ENCODE assay signal across 26 mouse cellular contexts in genomic region chr15:64500783-64501182, GRCm38 (mm10).
"Had no signal": no experiment of that assay in that cellular context is flagged by ENCODE, and none has a peak within 500 bp of the region (broad histone marks: within the 10 kb centered on the region; RNA-seq: fewer than 3 reads in every experiment).

No protein-coding gene starts in this region.

- H3K36me3 ChIP-seq: embryonic facial prominence, embryonic 10.5 days; embryonic facial prominence, embryonic 12.5 days; embryonic facial prominence, embryonic 13.5 days; embryonic facial prominence, embryonic 15.5 days; forebrain, embryonic 10.5 days; forebrain, embryonic 12.5 days; forebrain, embryonic 15.5 days had no signal

- H3K27me3 ChIP-seq: embryonic facial prominence, embryonic 12.5 days; embryonic facial prominence, embryonic 13.5 days; embryonic facial prominence, embryonic 15.5 days; forebrain, embryonic 12.5 days; forebrain, embryonic 13.5 days; forebrain, embryonic 15.5 days had no signal

- H3K9ac ChIP-seq: embryonic facial prominence, embryonic 12.5 days; embryonic facial prominence, embryonic 13.5 days; embryonic facial prominence, embryonic 15.5 days; forebrain, embryonic 12.5 days; forebrain, embryonic 13.5 days; forebrain, embryonic 15.5 days; forebrain, postnatal 0 days had no signal

- DNase-seq: cerebellum, adult 9-10 months; cerebellum, adult 9-11 months; cerebellum, postnatal 10 days; cerebellum, postnatal 14 days; cerebellum, postnatal 25 days; cerebellum, postnatal 36 days; embryo, embryonic 11 days; forebrain, postnatal 0 days; gastrocnemius, adult 2 months; gastrocnemius, postnatal 10 days; gastrocnemius, postnatal 14 days; gastrocnemius, postnatal 25 days; gastrocnemius, postnatal 36 days; heart, adult 18-20 months; heart, adult 2 months had no signal

- H3K9me3 ChIP-seq: embryonic facial prominence, embryonic 10.5 days; embryonic facial prominence, embryonic 12.5 days; embryonic facial prominence, embryonic 13.5 days; embryonic facial prominence, embryonic 15.5 days; forebrain, embryonic 10.5 days; forebrain, embryonic 12.5 days; forebrain, embryonic 13.5 days; forebrain, embryonic 15.5 days had no signal

- H3K4me2 ChIP-seq: embryonic facial prominence, embryonic 12.5 days; embryonic facial prominence, embryonic 13.5 days; embryonic facial prominence, embryonic 15.5 days; forebrain, embryonic 12.5 days; forebrain, embryonic 13.5 days; forebrain, embryonic 15.5 days had no signal

- H3K4me1 ChIP-seq: embryonic facial prominence, embryonic 10.5 days; embryonic facial prominence, embryonic 12.5 days; embryonic facial prominence, embryonic 13.5 days; embryonic facial prominence, embryonic 15.5 days; forebrain, embryonic 10.5 days; forebrain, embryonic 12.5 days; forebrain, embryonic 13.5 days; forebrain, embryonic 15.5 days had no signal

- ATAC-seq: forebrain, embryonic 13.5 days; forebrain, embryonic 14.5 days; forebrain, embryonic 15.5 days; forebrain, embryonic 16.5 days; forebrain, postnatal 0 days had no signal

- H3K4me3 ChIP-seq: embryonic facial prominence, embryonic 10.5 days; embryonic facial prominence, embryonic 12.5 days; embryonic facial prominence, embryonic 13.5 days; embryonic facial prominence, embryonic 15.5 days; erythroblast, embryonic 14.5 days; forebrain, embryonic 10.5 days; forebrain, embryonic 12.5 days; forebrain, embryonic 13.5 days; forebrain, embryonic 15.5 days; gastrocnemius, adult 2 months; heart, adult 2 months had no signal

- H3K27ac ChIP-seq: embryonic facial prominence, embryonic 10.5 days; embryonic facial prominence, embryonic 12.5 days; embryonic facial prominence, embryonic 13.5 days; embryonic facial prominence, embryonic 15.5 days; forebrain, embryonic 10.5 days; forebrain, embryonic 12.5 days; forebrain, embryonic 13.5 days; forebrain, embryonic 15.5 days; gastrocnemius, adult 2 months; heart, adult 2 months had no signal
